ENCODE assay signal across 8 mouse cellular contexts in the genomic region with DNA sequence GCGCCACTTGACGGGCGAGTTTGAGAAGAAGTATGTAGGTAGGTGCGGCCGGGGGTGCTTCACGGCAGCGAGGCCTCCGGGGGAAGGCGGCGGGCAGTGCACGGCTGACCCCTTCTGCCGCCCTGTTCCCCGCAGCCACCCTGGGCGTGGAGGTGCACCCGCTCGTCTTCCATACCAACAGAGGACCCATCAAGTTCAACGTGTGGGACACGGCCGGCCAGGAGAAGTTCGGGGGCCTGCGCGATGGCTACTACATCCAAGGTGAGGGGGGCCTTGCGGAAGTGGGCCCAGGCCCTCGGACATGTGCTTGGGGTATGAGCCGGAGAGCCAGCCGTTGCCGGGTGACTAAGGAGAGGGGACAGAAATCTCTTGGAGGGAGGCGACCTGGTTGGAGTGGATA. TPM values are rescaled to one million over a fixed set of nuclear protein-coding genes. Genes with fewer than 3 reads are reported as not detected.
DNase-seq lines count a peak whose midpoint lies in the region; ATAC-seq and TF ChIP-seq lines count a peak whose summit lies in the region.

No protein-coding gene starts in this region.

- peak overlapping the region; percentile 77 for H3K4me3 ChIP-seq in kidney, adult 2 months (ENCODE audit: insufficient read depth, low read depth, low read length)
- H3K4me3 ChIP-seq in embryonic facial prominence, embryonic 13.5 days = peak overlapping the region; percentile 93
- H3K4me3 ChIP-seq in hindbrain, embryonic 13.5 days = peak overlapping the region; percentile 95
- H3K4me3 ChIP-seq in liver, embryonic 15.5 days (replicated peaks) = peak overlapping the region; percentile 99
- peak overlapping the region; percentile 96 for H3K4me3 ChIP-seq in olfactory bulb, adult 2 months (ENCODE audit: insufficient read depth, low read depth, low read length)

- H3K27ac ChIP-seq in kidney, adult 2 months (ENCODE audit: insufficient read depth, low read depth, low read length) = peak overlapping the region; percentile 88; the same call in 1 of the 2 replicates
- H3K27ac ChIP-seq in embryonic facial prominence, embryonic 13.5 days = peak overlapping the region; percentile 97
- peak overlapping the region; percentile 99 for H3K27ac ChIP-seq in hindbrain, embryonic 13.5 days
- peak overlapping the region; percentile 96 for H3K27ac ChIP-seq in liver, embryonic 15.5 days (replicated peaks)
- no peak overlapping the region for H3K27ac ChIP-seq in olfactory bulb, adult 2 months (ENCODE audit: insufficient read depth, low read depth, low read length)

- no peaks in the 10 kb centered on the region for H3K9me3 ChIP-seq in embryonic facial prominence, embryonic 13.5 days
- no peaks in the 10 kb centered on the region for H3K9me3 ChIP-seq in hindbrain, embryonic 13.5 days
- H3K9me3 ChIP-seq in liver, embryonic 15.5 days (replicated peaks) = no peaks in the 10 kb centered on the region

- WGBS in kidney, adult 2 months = 4% methylated on average over 28 of the region's 28 CpGs
- WGBS in embryonic facial prominence, embryonic 13.5 days = 2% methylated on average over 28 of the region's 28 CpGs
- 2% methylated on average over 24 of the region's 28 CpGs for WGBS in hindbrain, embryonic 13.5 days
- WGBS in liver, embryonic 15.5 days (ENCODE audit: insufficient replicate concordance) = 3% methylated on average over 28 of the region's 28 CpGs
- WGBS in olfactory bulb, adult 2 months = under 1% methylated on average over 28 of the region's 28 CpGs

- TF ChIP-seq POLR2A in kidney, adult 2 months (IDR thresholded peaks at IDR 0.05; ENCODE audit: low read depth, low read length) = no peak
- TF ChIP-seq POLR2A in olfactory bulb, adult 2 months (IDR thresholded peaks at IDR 0.05; ENCODE audit: insufficient read depth, low read depth, low read length) = no peak

- H3K27me3 ChIP-seq in kidney, adult 2 months (replicated peaks; ENCODE audit: control insufficient read depth, insufficient read depth, low read length) = no peaks in the 10 kb centered on the region
- no peaks in the 10 kb centered on the region for H3K27me3 ChIP-seq in embryonic facial prominence, embryonic 13.5 days
- no peaks in the 10 kb centered on the region for H3K27me3 ChIP-seq in hindbrain, embryonic 13.5 days
- H3K27me3 ChIP-seq in liver, embryonic 15.5 days = no peaks in the 10 kb centered on the region

- DNase-seq in kidney, adult 2 months = peak; percentile 13
- DNase-seq in kidney, adult 11 months = no peak
- peak; percentile 38 for DNase-seq in ES-CJ7 (ENCODE audit: low read depth, low spot score)

- H3K4me2 ChIP-seq in embryonic facial prominence, embryonic 13.5 days = peak overlapping the region; percentile 67
- peak overlapping the region; percentile 95 for H3K4me2 ChIP-seq in hindbrain, embryonic 13.5 days
- peak overlapping the region; percentile 88 for H3K4me2 ChIP-seq in liver, embryonic 15.5 days

- H3K36me3 ChIP-seq in kidney, adult 2 months (ENCODE audit: control insufficient read depth, insufficient read depth, low read length) = no peaks in the 10 kb centered on the region; the same call in 1 of the 2 replicates
- H3K36me3 ChIP-seq in embryonic facial prominence, embryonic 13.5 days = peaks cover 25% of the 10 kb centered on the region
- peaks cover 25% of the 10 kb centered on the region for H3K36me3 ChIP-seq in hindbrain, embryonic 13.5 days
- H3K36me3 ChIP-seq in liver, embryonic 15.5 days (replicated peaks) = peaks cover 43% of the 10 kb centered on the region

- H3K4me1 ChIP-seq in kidney, adult 2 months (ENCODE audit: control insufficient read depth, insufficient read depth, low read length) = 0 out of 2 replicates have a peak, but pooled peaks cover 4% of the 10 kb centered on the region
- peaks cover 15% of the 10 kb centered on the region for H3K4me1 ChIP-seq in embryonic facial prominence, embryonic 13.5 days
- H3K4me1 ChIP-seq in hindbrain, embryonic 13.5 days (replicated peaks) = peaks cover 22% of the 10 kb centered on the region
- H3K4me1 ChIP-seq in liver, embryonic 15.5 days (replicated peaks) = peaks cover 29% of the 10 kb centered on the region
- H3K4me1 ChIP-seq in olfactory bulb, adult 2 months (ENCODE audit: control insufficient read depth, insufficient read depth, low read length) = no peaks in the 10 kb centered on the region; the same call in 1 of the 2 replicates

- TF ChIP-seq CTCF in kidney, adult 2 months (conservative IDR thresholded peaks at IDR 0.05; ENCODE audit: insufficient read depth, insufficient read length, low read depth, low read length) = no peak
- no peak for TF ChIP-seq CTCF in olfactory bulb, adult 2 months (IDR thresholded peaks at IDR 0.05; ENCODE audit: insufficient read depth, low read depth, low read length)

- peak overlapping the region; percentile 97 for H3K9ac ChIP-seq in embryonic facial prominence, embryonic 13.5 days
- H3K9ac ChIP-seq in hindbrain, embryonic 13.5 days = peak overlapping the region; percentile 97
- peak overlapping the region; percentile 96 for H3K9ac ChIP-seq in liver, embryonic 15.5 days

- ATAC-seq in embryonic facial prominence, embryonic 13.5 days (ENCODE audit: insufficient number of reproducible peaks, insufficient read depth, low FRiP score, low TSS enrichment, low read depth) = peak; percentile 5; the same call in 1 of the 2 replicates
- ATAC-seq in hindbrain, embryonic 13.5 days (ENCODE audit: low FRiP score) = peak; percentile 19
- no peak for ATAC-seq in liver, embryonic 15.5 days (ENCODE audit: insufficient read depth)
- no peak for ATAC-seq in erythroid progenitor cell, adult 5-6 weeks (replicated peaks; ENCODE audit: low FRiP score, poor library complexity, severe bottlenecking)

RNA-seq across cellular contexts. Expression of gene Ran, which starts 0.9 kb away (rescaled TPM):
- polyA plus RNA-seq in kidney, adult 2 months (2012; rRNA removed) = 45.6 and 48.6 TPM in 2 replicates
- polyA plus RNA-seq in embryonic facial prominence, embryonic 13.5 days (2015; fragmentation: Nextera tagmentation; extraction: Ambion mirVana) = 544 and 631 TPM in 2 replicates
- 416 and 421 TPM in 2 replicates for polyA plus RNA-seq in hindbrain, embryonic 13.5 days (2015; fragmentation: Nextera tagmentation; extraction: Ambion mirVana)
- polyA plus RNA-seq in liver, embryonic 15.5 days (2015; fragmentation: Nextera tagmentation; extraction: Ambion mirVana) = 371 and 412 TPM in 2 replicates
- not detected in 2 replicates for polyA plus RNA-seq in olfactory bulb, adult 2 months (2012; ENCODE audit: insufficient read depth, insufficient read length, low replicate concordance, missing spikeins)
- total RNA-seq in erythroid progenitor cell, adult 5-6 weeks (2015; ENCODE audit: low replicate concordance) = 305 and 343 TPM in 2 replicates
- 152 and 197 TPM in 2 replicates for total RNA-seq in erythroid progenitor cell, adult 5-6 weeks (2017; ENCODE audit: low replicate concordance)

RNA-seq across cellular contexts. Expression of gene Stx2, which starts 12.4 kb away (rescaled TPM):
- polyA plus RNA-seq in kidney, adult 2 months (2012; rRNA removed) = 22.4 and 24.8 TPM in 2 replicates
- polyA plus RNA-seq in embryonic facial prominence, embryonic 13.5 days (2015; fragmentation: Nextera tagmentation; extraction: Ambion mirVana) = 27.5 and 30.7 TPM in 2 replicates
- polyA plus RNA-seq in hindbrain, embryonic 13.5 days (2015; fragmentation: Nextera tagmentation; extraction: Ambion mirVana) = 18.0 and 21.1 TPM in 2 replicates
- 65.5 and 65.6 TPM in 2 replicates for polyA plus RNA-seq in liver, embryonic 15.5 days (2015; fragmentation: Nextera tagmentation; extraction: Ambion mirVana)
- not detected in 2 replicates for polyA plus RNA-seq in olfactory bulb, adult 2 months (2012; ENCODE audit: insufficient read depth, insufficient read length, low replicate concordance, missing spikeins)
- total RNA-seq in erythroid progenitor cell, adult 5-6 weeks (2015; ENCODE audit: low replicate concordance) = 224 and 258 TPM in 2 replicates
- total RNA-seq in erythroid progenitor cell, adult 5-6 weeks (2017; ENCODE audit: low replicate concordance) = 312 and 368 TPM in 2 replicates

Comparison
In these comparisons a context has a peak if more than half of its experiments do, and no peak if none do; other contexts are left out.
1. ATAC-seq: peak in embryonic facial prominence, embryonic 13.5 days (single experiment) and hindbrain, embryonic 13.5 days (single experiment); none in liver, embryonic 15.5 days (single experiment) and erythroid progenitor cell, adult 5-6 weeks (single experiment).
2. RNA of gene Ran, which starts 0.9 kb away (polyA plus RNA-seq): 544 to 631 TPM in embryonic facial prominence, embryonic 13.5 days, 416 to 421 TPM in hindbrain, embryonic 13.5 days, 371 to 412 TPM in liver, embryonic 15.5 days and 45.6 to 48.6 TPM in kidney, adult 2 months; not detected in olfactory bulb, adult 2 months; every median in the first group is over 10 times any median in the second.
3. Peak in every context shown above with its lines, with median percentiles within 50 percentile points of each other: H3K4me3 ChIP-seq, H3K4me2 ChIP-seq and H3K9ac ChIP-seq.